Comparison of ENCODE assay signal across 8 mouse cellular contexts in the genomic region with DNA sequence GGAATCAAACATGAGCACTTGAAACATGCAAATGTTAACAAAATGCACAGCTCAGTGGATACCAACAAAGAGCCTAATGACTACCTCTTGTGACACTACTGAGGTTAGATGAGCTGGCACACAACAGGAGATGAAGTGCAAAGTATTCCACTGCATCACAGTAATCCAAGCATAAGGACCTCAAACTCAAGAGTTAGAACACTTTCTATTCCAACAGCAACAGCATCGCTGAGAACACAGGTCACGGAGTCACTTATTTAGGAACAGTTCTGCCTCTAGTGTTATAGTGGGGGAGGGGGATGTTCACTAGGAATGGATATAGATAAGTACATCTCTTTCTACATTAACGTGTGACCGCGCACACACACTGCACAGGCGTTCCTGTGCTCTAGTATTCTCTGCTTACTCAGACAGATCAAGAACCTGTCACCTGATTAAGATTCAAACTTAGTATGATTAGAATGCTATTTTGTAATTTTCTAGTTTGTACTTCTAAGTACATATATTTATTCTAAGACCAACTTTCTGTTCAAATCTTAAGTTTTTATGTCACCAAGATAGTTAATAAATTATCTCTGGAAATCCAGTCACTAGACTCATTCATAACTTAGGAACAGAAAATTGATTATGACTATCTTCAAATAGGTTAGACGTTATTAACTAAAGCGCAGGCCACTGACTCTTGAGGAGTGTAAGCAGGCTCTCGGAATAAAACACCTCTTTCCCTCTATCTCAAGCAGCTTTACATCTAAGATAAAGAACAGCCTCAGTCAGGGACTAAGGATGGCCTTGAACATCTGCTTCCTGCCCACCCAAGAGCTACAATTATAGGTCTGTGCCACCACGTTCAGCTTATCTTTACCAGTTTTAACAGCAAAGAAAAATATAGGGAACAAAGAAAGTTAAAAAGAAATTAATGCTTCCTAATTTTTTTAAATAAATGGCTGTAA. TPM values are rescaled to one million over a fixed set of nuclear protein-coding genes. Genes with fewer than 3 reads are reported as not detected.
DNase-seq lines count a peak whose midpoint lies in the region; ATAC-seq lines count a peak whose summit lies in the region.

No protein-coding gene starts in this region.

- peak overlapping the region; percentile 70 for H3K9ac ChIP-seq in heart, embryonic 13.5 days
- H3K9ac ChIP-seq in forebrain, embryonic 15.5 days (replicated peaks): no peak overlapping the region
- H3K9ac ChIP-seq in liver, embryonic 15.5 days: no peak overlapping the region

- no peak for DNase-seq in heart, adult 9 months (ENCODE audit: low spot score in 2 of 2)
- DNase-seq in cerebellum, postnatal 4 days (ENCODE audit: low spot score in 2 of 2): no peak
- no peak for DNase-seq in left cerebral cortex, postnatal 14 days (ENCODE audit: low spot score in 2 of 2)
- no peak for DNase-seq in kidney, postnatal 10 days

- H3K9me3 ChIP-seq in heart, embryonic 13.5 days: no peaks in the 10 kb centered on the region
- 0 out of 2 replicates have a peak, but pooled peaks cover 3% of the 10 kb centered on the region for H3K9me3 ChIP-seq in forebrain, embryonic 15.5 days
- H3K9me3 ChIP-seq in liver, embryonic 15.5 days (replicated peaks): 0 out of 2 replicates have a peak, but pooled peaks cover 3% of the 10 kb centered on the region

- no peaks in the 10 kb centered on the region for H3K27me3 ChIP-seq in heart, embryonic 13.5 days (replicated peaks)
- H3K27me3 ChIP-seq in forebrain, embryonic 15.5 days: no peaks in the 10 kb centered on the region
- H3K27me3 ChIP-seq in liver, embryonic 15.5 days: no peaks in the 10 kb centered on the region

- peaks cover 56% of the 10 kb centered on the region for H3K36me3 ChIP-seq in heart, embryonic 13.5 days
- H3K36me3 ChIP-seq in forebrain, embryonic 15.5 days: peaks cover 29% of the 10 kb centered on the region
- peaks cover 58% of the 10 kb centered on the region for H3K36me3 ChIP-seq in liver, embryonic 15.5 days (replicated peaks)

- peaks cover 39% of the 10 kb centered on the region for H3K4me1 ChIP-seq in heart, embryonic 13.5 days
- H3K4me1 ChIP-seq in forebrain, embryonic 15.5 days: peaks cover 34% of the 10 kb centered on the region
- peaks cover 42% of the 10 kb centered on the region for H3K4me1 ChIP-seq in liver, embryonic 15.5 days (replicated peaks)

- WGBS in heart, embryonic 13.5 days: 34% methylated on average over 10 of the region's 10 CpGs
- WGBS in forebrain, embryonic 15.5 days: 67% methylated on average over 10 of the region's 10 CpGs
- 28% methylated on average over 10 of the region's 10 CpGs for WGBS in liver, embryonic 15.5 days (ENCODE audit: insufficient replicate concordance)

- peak overlapping the region; percentile 29 for H3K4me3 ChIP-seq in heart, embryonic 13.5 days
- no peak overlapping the region for H3K4me3 ChIP-seq in forebrain, embryonic 15.5 days
- no peak overlapping the region for H3K4me3 ChIP-seq in liver, embryonic 15.5 days (replicated peaks)

- peak overlapping the region; percentile 60 for H3K27ac ChIP-seq in heart, embryonic 13.5 days (replicated peaks)
- H3K27ac ChIP-seq in forebrain, embryonic 15.5 days (replicated peaks): peak overlapping the region; percentile 59
- peak overlapping the region; percentile 45; the same call in 1 of the 2 replicates for H3K27ac ChIP-seq in liver, embryonic 15.5 days (replicated peaks)

- peak overlapping the region; percentile 60 for H3K4me2 ChIP-seq in heart, embryonic 13.5 days
- 0 out of 2 replicates have a peak overlapping the region, but pooled peaks have one; percentile 1 for H3K4me2 ChIP-seq in forebrain, embryonic 15.5 days (replicated peaks)
- H3K4me2 ChIP-seq in liver, embryonic 15.5 days: peak overlapping the region; percentile 3; the same call in 1 of the 2 replicates

- intact Hi-C loops in left cerebral cortex, postnatal 14 days (cut with DNase I): no loop called here

- no peak for ATAC-seq in heart, embryonic 13.5 days (ENCODE audit: extremely low read depth, insufficient number of reproducible peaks, low FRiP score, low TSS enrichment)
- ATAC-seq in CD4-positive, CD25-positive, alpha-beta regulatory T cell, adult 4 months: peak; percentile 32
- ATAC-seq in forebrain, embryonic 15.5 days (replicated peaks): no peak
- peak; percentile 64 for ATAC-seq in liver, embryonic 15.5 days (ENCODE audit: insufficient read depth)

RNA-seq across cellular contexts. Expression of a gene that starts 5.2 kb away (rescaled TPM):
- 31.3 and 34.1 TPM in 2 replicates for polyA plus RNA-seq in heart, embryonic 13.5 days (2015; fragmentation: Nextera tagmentation; extraction: Ambion mirVana)
- 100 to 1,000 TPM; 223 to 256 TPM for polyA plus RNA-seq in CD4-positive, CD25-positive, alpha-beta regulatory T cell, adult 4 months (2017; shearing (Covaris generic))
- 58.0 and 67.1 TPM in 2 replicates for polyA plus RNA-seq in forebrain, embryonic 15.5 days (2015; fragmentation: Nextera tagmentation; extraction: Ambion mirVana)
- polyA plus RNA-seq in liver, embryonic 15.5 days (2015; fragmentation: Nextera tagmentation; extraction: Ambion mirVana): 20.1 and 22.1 TPM in 2 replicates
- total RNA-seq in left cerebral cortex, postnatal 14 days (2021): 10 to 100 TPM; 39.0 to 43.9 TPM

Comparison
In these comparisons a context has a peak if more than half of its experiments do, and no peak if none do; other contexts are left out.
1. ATAC-seq: peak in CD4-positive, CD25-positive, alpha-beta regulatory T cell, adult 4 months (single experiment) and liver, embryonic 15.5 days (single experiment); none in heart, embryonic 13.5 days (single experiment) and forebrain, embryonic 15.5 days (single experiment).
2. H3K4me2 ChIP-seq: peak in every context shown above with its lines; median percentile 60 in heart, embryonic 13.5 days; 3 in liver, embryonic 15.5 days; 1 in forebrain, embryonic 15.5 days.
3. Peak in every context shown above with its lines, with median percentiles within 50 percentile points of each other: H3K27ac ChIP-seq.